Mouse (Mus musculus): Measurements from ENCODE around the gene Gja3.

GRCm38 (mm10) chr14:57103711-57104105 lies 45.8 kb upstream of the Gja3 start:
- TF ChIP-seq CTCF (IDR thresholded peaks at IDR 0.05 in 2 of 3, conservative IDR thresholded peaks at IDR 0.05 in 1 of 3; ENCODE audit: control insufficient read depth in 1 of 3, insufficient read depth in 1 of 3, low read depth in 2 of 3, low read length in 3 of 3, poor library complexity in 1 of 3, severe bottlenecking in 1 of 3) = no peak
- no peak for TF ChIP-seq POLR2A (IDR thresholded peaks at IDR 0.05; ENCODE audit: control insufficient read depth in 1 of 2, insufficient read depth in 1 of 2, low read depth in 1 of 2, low read length in 2 of 2, poor library complexity in 1 of 2)
- no peak for TF ChIP-seq GATA1 (IDR thresholded peaks at IDR 0.05; ENCODE audit: low read depth, low read length)
- TF ChIP-seq EP300 (IDR thresholded peaks at IDR 0.05; ENCODE audit: low read depth in 1 of 2, low read length in 2 of 2) = no peak
- TF ChIP-seq ETS1 (IDR thresholded peaks at IDR 0.05; ENCODE audit: low read depth, low read length) = no peak
- TF ChIP-seq CHD2 (IDR thresholded peaks at IDR 0.05; ENCODE audit: low read length) = no peak
- TF ChIP-seq POLR2AphosphoS5 (IDR thresholded peaks at IDR 0.05; ENCODE audit: borderline replicate concordance, low read depth, low read length) = no peak
- no peak for TF ChIP-seq MAZ (IDR thresholded peaks at IDR 0.05; ENCODE audit: low read depth, low read length)
